Mouse (Mus musculus) lung, embryonic 15.5 days (tissue): ENCODE measurements around the gene Zfp286. TPM values are rescaled to one million over a fixed set of nuclear protein-coding genes. Genes with fewer than 3 reads are reported as not detected.

ENCODE experiments used
- ATAC-seq: fragments of 200-750 bp; cut with Nextera tagmentation; 2 replicates; pipeline ENCODE4 v1.8.0; 2017; ENCODE audit warnings: moderate number of reproducible peaks, borderline replicate concordance; ENCODE audit not compliant: low FRiP score, low TSS enrichment; ENCODE audit errors: extremely low read depth
- H3K27ac ChIP-seq: fragments of 300-500 bp; sonication (generic); 2 replicates; pipeline ENCODE4 v1.5.1; 2015; ENCODE audit warnings: moderate library complexity, mild to moderate bottlenecking, inconsistent platforms
- H3K27me3 ChIP-seq: fragments of 300-500 bp; sonication (generic); 2 replicates; pipeline ENCODE4 v1.6.1; 2015; ENCODE audit warnings: inconsistent platforms
- H3K36me3 ChIP-seq: fragments of 300-500 bp; sonication (generic); 2 replicates; pipeline ENCODE4 v1.6.1; 2015; ENCODE audit warnings: inconsistent platforms
- H3K4me1 ChIP-seq: fragments of 300-500 bp; sonication (generic); 2 replicates; pipeline ENCODE4 v1.6.1; 2015; ENCODE audit warnings: inconsistent platforms
- H3K4me2 ChIP-seq: fragments of 300-500 bp; sonication (generic); 2 replicates; pipeline ENCODE4 v1.6.1; 2015; ENCODE audit warnings: inconsistent platforms, mild to moderate bottlenecking, moderate library complexity
- H3K4me3 ChIP-seq: fragments of 300-500 bp; sonication (generic); 2 replicates; pipeline ENCODE4 v1.5.1; 2015; ENCODE audit warnings: mild to moderate bottlenecking, inconsistent platforms
- H3K9ac ChIP-seq: fragments of 300-500 bp; sonication (generic); 2 replicates; pipeline ENCODE4 v1.6.1; 2015; ENCODE audit warnings: inconsistent platforms
- H3K9me3 ChIP-seq: fragments of 300-500 bp; sonication (generic); 2 replicates; pipeline ENCODE4 v1.6.1; 2016; ENCODE audit warnings: inconsistent platforms
- WGBS: fragments of 180-500 bp; shearing (Covaris S2); methylation state at CpG from one replicate; pipeline ENCODE4 v1.1.7; 2015; 5-methylcytosine and 5-hydroxymethylcytosine counted together
- polyA plus RNA-seq: library from polyadenylated mRNA; unstranded; fragments of >200 nt; fragmentation: Nextera tagmentation; extraction: Ambion mirVana; gene quantifications from 2 replicates; pipeline ENCODE4 v1.2.1, GENCODE M21; 2015

The Zfp286 gene
- polyA plus RNA-seq, 1 experiment from 2014 or later, result 16.7 TPM

DNA sequence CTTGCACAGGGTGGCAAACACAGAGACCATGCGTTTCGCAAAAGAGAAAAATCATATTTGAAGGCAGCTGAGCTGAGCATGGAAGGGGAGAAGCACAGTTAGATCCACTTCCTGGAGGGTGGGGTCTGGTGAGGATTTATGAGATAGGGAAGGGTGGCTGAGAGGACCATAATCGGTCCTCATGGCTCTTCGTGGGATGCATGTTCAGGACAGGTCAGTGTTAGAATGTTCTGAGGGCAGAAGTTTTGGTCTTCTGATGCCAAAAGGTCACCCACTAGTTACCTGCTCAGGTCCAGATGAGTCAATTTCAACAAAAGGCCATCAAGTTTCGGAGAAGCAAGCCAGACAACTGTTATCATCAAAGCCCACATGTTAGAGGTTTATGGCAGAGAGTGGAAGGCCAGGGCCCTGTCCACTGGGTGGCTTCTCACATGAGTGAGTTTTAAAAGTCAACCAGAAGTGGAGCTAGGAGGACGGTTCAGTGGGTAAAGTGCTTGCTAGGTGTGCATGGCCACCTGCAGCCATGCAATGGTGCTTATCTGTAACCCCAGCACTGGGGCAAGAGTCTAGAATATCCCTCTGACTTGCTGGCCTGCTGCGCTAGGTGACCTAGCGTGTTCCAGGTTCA is 29.9 kb upstream of the Zfp286 start:
- Histone ChIP-seq H3K4me2 (no peak overlapping the region), H3K27me3 (no peaks in the 10 kb centered on the region), H3K4me1 (peaks cover 39% of the 10 kb centered on the region), H3K36me3 (no peaks in the 10 kb centered on the region), H3K4me3 (no peak overlapping the region), H3K27ac (0 out of 2 replicates have a peak overlapping the region, but pooled peaks have one; percentile 20), H3K9ac (no peak overlapping the region), H3K9me3 (no peaks in the 10 kb centered on the region)
- 78% methylated on average over 8 of the region's 8 CpGs for WGBS
- no peak for ATAC-seq

DNA sequence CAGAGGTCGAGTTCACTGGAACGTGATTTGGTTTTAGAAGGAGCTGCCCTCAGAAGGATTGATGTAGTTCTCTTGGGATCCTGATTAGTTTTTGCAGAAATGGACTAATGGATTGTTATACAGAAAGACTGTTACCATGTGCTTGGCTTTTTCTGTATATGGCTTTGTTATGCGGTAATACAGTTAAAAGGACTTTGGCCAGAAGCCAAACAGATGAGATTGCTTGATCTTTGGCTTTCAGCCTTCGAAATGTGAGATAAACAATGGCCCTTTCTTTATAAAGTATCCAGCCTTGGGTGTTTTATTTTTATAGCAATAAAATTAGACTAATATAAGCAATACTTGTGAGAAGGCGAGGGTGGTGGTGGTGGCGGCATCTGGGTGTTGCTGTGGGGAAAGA is 27.3 kb upstream of the Zfp286 start:
- ATAC-seq, result no peak
- Histone ChIP-seq H3K4me1 (peaks cover 45% of the 10 kb centered on the region), H3K4me2 (no peak overlapping the region), H3K27ac (no peak overlapping the region), H3K9me3 (no peaks in the 10 kb centered on the region), H3K9ac (no peak overlapping the region), H3K4me3 (no peak overlapping the region), H3K27me3 (no peaks in the 10 kb centered on the region), H3K36me3 (no peaks in the 10 kb centered on the region)
- 34% methylated on average over 6 of the region's 6 CpGs for WGBS

DNA sequence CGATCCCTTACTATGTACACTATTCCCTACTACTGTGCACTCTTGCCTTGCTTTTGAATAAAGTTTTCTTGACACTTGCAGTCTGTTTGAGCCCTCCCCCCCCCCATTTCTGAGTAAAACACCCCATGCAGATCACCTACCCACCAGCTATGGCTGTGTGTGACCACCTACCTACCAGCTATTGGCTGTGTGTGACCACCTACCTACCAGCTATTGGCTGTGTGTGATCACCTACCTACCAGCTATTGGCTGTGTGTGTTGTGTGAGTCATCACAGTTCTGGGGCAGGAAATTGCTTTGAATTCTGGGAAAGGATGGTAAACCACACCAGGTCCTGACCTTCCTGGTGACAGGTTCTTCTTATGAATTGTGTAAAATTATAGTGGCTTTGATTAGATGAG is 26.2 kb upstream of the Zfp286 start:
- Histone ChIP-seq H3K4me1 (peaks cover 36% of the 10 kb centered on the region), H3K27me3 (no peaks in the 10 kb centered on the region), H3K9me3 (no peaks in the 10 kb centered on the region), H3K4me3 (no peak overlapping the region), H3K4me2 (no peak overlapping the region), H3K9ac (no peak overlapping the region), H3K36me3 (no peaks in the 10 kb centered on the region), H3K27ac (no peak overlapping the region)
- ATAC-seq, result no peak
- WGBS, result 79% methylated on average over 1 of the region's 1 CpGs

GRCm38 (mm10) chr11:62814625-62815024 is 25.4 kb upstream of the Zfp286 start:
- no peak overlapping the region for H3K9ac ChIP-seq
- peaks cover 28% of the 10 kb centered on the region for H3K4me1 ChIP-seq
- 31% methylated on average over 4 of the region's 4 CpGs for WGBS
- no peak overlapping the region for H3K4me2 ChIP-seq
- no peak overlapping the region for H3K4me3 ChIP-seq
- no peaks in the 10 kb centered on the region for H3K9me3 ChIP-seq
- H3K36me3 ChIP-seq, result no peaks in the 10 kb centered on the region
- no peaks in the 10 kb centered on the region for H3K27me3 ChIP-seq
- peak overlapping the region; percentile 61 for H3K27ac ChIP-seq
- ATAC-seq, result no peak

DNA sequence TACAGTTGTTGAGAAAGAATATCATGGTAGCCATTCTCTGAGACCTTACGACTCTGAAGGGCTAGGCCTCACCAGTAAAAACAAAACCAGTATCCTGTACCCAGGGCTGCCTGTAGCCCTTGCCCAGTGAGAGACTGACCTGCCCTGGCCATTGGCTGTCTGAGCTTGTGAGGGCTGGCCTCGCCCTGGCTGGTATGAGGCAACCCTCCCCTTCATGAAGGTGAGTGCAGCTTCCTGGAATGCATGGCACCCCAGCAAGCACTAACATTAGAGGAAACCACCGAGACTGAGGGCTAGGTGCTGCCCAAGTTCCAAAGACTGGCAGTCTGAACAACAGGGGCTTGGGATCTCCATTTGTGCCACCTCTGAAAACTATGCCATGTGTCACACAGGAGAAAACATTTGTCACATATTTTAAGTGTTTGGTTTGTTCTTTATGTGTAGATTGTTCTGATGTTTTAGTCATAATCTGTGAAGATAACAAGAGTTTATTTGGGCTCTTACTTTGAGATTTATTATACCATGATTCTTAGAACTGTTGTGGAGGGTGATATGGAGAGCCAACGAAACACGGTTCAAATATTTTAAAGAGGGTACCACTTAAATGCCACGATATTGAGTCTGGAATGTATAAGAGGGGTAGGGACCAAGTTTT is 24.8 kb upstream of the Zfp286 start:
- peak; percentile 79 for ATAC-seq
- WGBS, result 35% methylated on average over 6 of the region's 6 CpGs
- no peak overlapping the region for H3K4me2 ChIP-seq
- no peaks in the 10 kb centered on the region for H3K36me3 ChIP-seq
- peak overlapping the region; percentile 61 for H3K27ac ChIP-seq
- H3K27me3 ChIP-seq, result no peaks in the 10 kb centered on the region
- no peak overlapping the region for H3K9ac ChIP-seq
- no peak overlapping the region for H3K4me3 ChIP-seq
- H3K4me1 ChIP-seq, result peaks cover 24% of the 10 kb centered on the region
- H3K9me3 ChIP-seq, result no peaks in the 10 kb centered on the region

- Histone ChIP-seq H3K9me3 (no peaks in the 10 kb centered on the region), H3K4me1 (peaks cover 24% of the 10 kb centered on the region), H3K9ac (no peak overlapping the region), H3K27me3 (no peaks in the 10 kb centered on the region), H3K27ac (peak overlapping the region; percentile 61), H3K36me3 (no peaks in the 10 kb centered on the region), H3K4me2 (no peak overlapping the region), H3K4me3 (no peak overlapping the region)
- no peak for ATAC-seq
- 17% methylated on average over 1 of the region's 1 CpGs for WGBS
Measured at GRCm38 (mm10) chr11:62813497-62813896, 24.2 kb upstream of the Zfp286 start.

- no peak overlapping the region for H3K4me2 ChIP-seq
- 68% methylated on average over 6 of the region's 6 CpGs for WGBS
- H3K4me1 ChIP-seq, result peaks cover 24% of the 10 kb centered on the region
- ATAC-seq, result no peak
- H3K9me3 ChIP-seq, result no peaks in the 10 kb centered on the region
- no peaks in the 10 kb centered on the region for H3K27me3 ChIP-seq
- H3K36me3 ChIP-seq, result no peaks in the 10 kb centered on the region
- H3K27ac ChIP-seq, result no peak overlapping the region
- no peak overlapping the region for H3K4me3 ChIP-seq
- H3K9ac ChIP-seq, result no peak overlapping the region
Measured at GRCm38 (mm10) chr11:62812268-62812667, 23.0 kb upstream of the Zfp286 start.

DNA sequence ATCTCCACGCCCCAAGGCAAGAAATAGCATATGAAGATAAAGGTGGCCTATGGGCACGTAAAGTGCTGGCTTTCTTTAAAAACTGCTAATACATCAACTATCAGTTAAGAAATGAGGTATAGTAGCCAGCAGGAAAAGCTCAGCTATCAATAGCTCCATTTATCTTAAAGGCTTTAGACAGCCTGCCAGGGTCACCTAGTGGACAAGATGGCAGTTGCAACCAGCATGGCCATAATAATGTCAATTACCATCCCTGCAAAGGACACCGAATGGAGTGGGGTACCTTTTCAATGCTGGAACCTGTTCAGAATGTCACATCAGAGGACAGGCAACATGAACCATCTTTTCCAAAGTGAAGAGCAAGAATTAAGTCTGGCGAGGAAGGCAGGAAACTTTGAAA is 19.9 kb upstream of the Zfp286 start:
- Histone ChIP-seq H3K9me3 (no peaks in the 10 kb centered on the region), H3K4me1 (peaks cover 11% of the 10 kb centered on the region; the same call in 1 of the 2 replicates), H3K4me2 (no peak overlapping the region), H3K27ac (no peak overlapping the region), H3K4me3 (no peak overlapping the region), H3K27me3 (no peaks in the 10 kb centered on the region), H3K9ac (no peak overlapping the region), H3K36me3 (no peaks in the 10 kb centered on the region)
- ATAC-seq, result no peak
- WGBS, result 63% methylated on average over 4 of the region's 4 CpGs

DNA sequence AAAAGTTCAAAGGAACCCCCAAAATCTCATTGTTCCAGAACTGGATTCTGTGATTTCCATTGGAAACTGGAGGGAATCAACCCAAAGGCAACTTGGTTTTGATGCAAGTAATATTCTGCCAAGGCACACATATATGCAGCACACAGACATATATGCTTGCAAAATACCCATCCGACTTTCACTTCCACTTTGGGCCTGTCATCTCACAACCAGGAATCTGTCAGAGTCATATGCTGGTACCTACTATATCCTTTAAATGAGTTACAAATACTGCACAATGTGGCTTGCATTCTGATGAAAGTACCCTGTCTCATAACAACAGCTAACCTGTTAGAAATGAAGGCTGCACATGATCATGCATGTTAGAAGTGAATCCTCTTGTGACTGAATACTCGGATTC is 18.7 kb upstream of the Zfp286 start:
- no peaks in the 10 kb centered on the region for H3K4me1 ChIP-seq
- ATAC-seq, result no peak
- no peak overlapping the region for H3K27ac ChIP-seq
- H3K4me3 ChIP-seq, result no peak overlapping the region
- H3K4me2 ChIP-seq, result no peak overlapping the region
- no peaks in the 10 kb centered on the region for H3K9me3 ChIP-seq
- WGBS, result 83% methylated on average over 2 of the region's 2 CpGs
- no peaks in the 10 kb centered on the region for H3K36me3 ChIP-seq
- no peaks in the 10 kb centered on the region for H3K27me3 ChIP-seq
- H3K9ac ChIP-seq, result no peak overlapping the region

DNA sequence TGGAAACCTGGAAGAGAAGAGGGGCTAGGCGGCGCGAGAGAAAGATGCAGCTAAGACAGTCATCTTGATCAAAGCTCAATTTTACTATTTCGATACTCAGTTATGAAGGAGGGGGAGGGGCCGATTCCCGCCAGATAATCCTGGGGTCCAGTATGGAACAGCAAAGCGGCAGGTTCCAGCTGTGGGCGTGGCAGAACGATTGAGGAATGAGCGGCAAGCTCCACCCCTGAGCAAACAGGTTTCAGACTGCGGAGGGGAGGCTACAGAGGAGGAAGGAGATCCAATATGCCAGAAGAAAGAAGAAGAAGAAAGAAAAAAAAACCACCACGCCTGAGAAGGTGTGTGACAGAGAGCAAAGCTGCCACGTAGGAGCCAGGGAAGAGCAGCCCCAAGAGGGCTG is 14.9 kb upstream of the Zfp286 start:
- Histone ChIP-seq H3K4me2 (peak overlapping the region; percentile 29), H3K36me3 (no peaks in the 10 kb centered on the region), H3K4me3 (no peak overlapping the region), H3K27ac (no peak overlapping the region), H3K4me1 (no peaks in the 10 kb centered on the region), H3K9me3 (no peaks in the 10 kb centered on the region), H3K27me3 (no peaks in the 10 kb centered on the region), H3K9ac (no peak overlapping the region)
- WGBS, result 40% methylated on average over 13 of the region's 13 CpGs
- ATAC-seq, result no peak

DNA sequence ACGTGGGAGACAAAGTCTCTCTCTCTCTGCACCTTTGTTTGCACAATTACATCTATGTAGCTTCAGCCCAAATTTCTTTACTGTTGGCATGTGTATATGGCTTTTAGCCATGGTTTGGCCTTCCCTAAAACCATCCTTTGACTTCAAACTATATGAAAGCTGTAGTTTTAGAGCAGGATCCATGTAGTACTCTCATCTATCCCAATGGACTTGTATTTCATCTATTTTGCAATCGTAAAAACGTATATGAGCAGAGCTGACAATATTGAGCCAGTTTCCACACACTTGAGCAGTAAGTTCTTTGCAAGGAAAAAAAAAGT is 315 bp upstream of the Zfp286 start:
- ATAC-seq, result no peak

GRCm38 (mm10) chr11:62776510-62776909 is 12.8 kb downstream of the Zfp286 start:
- Histone ChIP-seq H3K27me3 (no peaks in the 10 kb centered on the region), H3K9ac (no peak overlapping the region), H3K9me3 (peaks cover 31% of the 10 kb centered on the region), H3K27ac (no peak overlapping the region), H3K4me3 (no peak overlapping the region), H3K36me3 (peaks cover 44% of the 10 kb centered on the region), H3K4me1 (no peaks in the 10 kb centered on the region), H3K4me2 (no peak overlapping the region)
- 93% methylated on average over 7 of the region's 7 CpGs for WGBS
- no peak for ATAC-seq

More for the DNA sequence above, 315 bp upstream of the Zfp286 start:
- peak overlapping the region; percentile 26; the same call in 1 of the 2 replicates for H3K9ac ChIP-seq
- H3K36me3 ChIP-seq, result peaks cover 10% of the 10 kb centered on the region
- H3K9me3 ChIP-seq, result no peaks in the 10 kb centered on the region
- H3K4me1 ChIP-seq, result peaks cover 9% of the 10 kb centered on the region
- WGBS, result 52% methylated on average over 3 of the region's 3 CpGs
- peak overlapping the region; percentile 75 for H3K4me2 ChIP-seq
- H3K27me3 ChIP-seq, result no peaks in the 10 kb centered on the region
- no peak overlapping the region; the same call in 1 of the 2 replicates for H3K27ac ChIP-seq
- H3K4me3 ChIP-seq, result peak overlapping the region; percentile 54
